Mouse (Mus musculus): ENCODE data around the gene Parn.

The Parn gene

GRCm38 (mm10) chr16:13621745-13622507 is 46.0 kb downstream of the Parn start:
- no peak for DNase-seq

- no peak for DNase-seq
Observed at GRCm38 (mm10) chr16:13620194-13620593, 47.8 kb downstream of the Parn start.

- no peak for DNase-seq
Observed at GRCm38 (mm10) chr16:13615276-13615675, 52.7 kb downstream of the Parn start.

- DNase-seq = no peak
Observed at GRCm38 (mm10) chr16:13612571-13612970, 55.4 kb downstream of the Parn start.

- no peak for DNase-seq
Observed at GRCm38 (mm10) chr16:13612058-13612457, 55.9 kb downstream of the Parn start.

- DNase-seq = no peak
Observed at GRCm38 (mm10) chr16:13611399-13611798, 56.6 kb downstream of the Parn start.

- DNase-seq = no peak
Observed at GRCm38 (mm10) chr16:13610951-13611381, 57.0 kb downstream of the Parn start.

- DNase-seq = no peak
Observed at GRCm38 (mm10) chr16:13608705-13609085, 59.3 kb downstream of the Parn start.

- no peak for DNase-seq
Observed at GRCm38 (mm10) chr16:13607987-13608704, 59.8 kb downstream of the Parn start.

GRCm38 (mm10) chr16:13602779-13603178 is 65.2 kb downstream of the Parn start:
- DNase-seq = no peak

GRCm38 (mm10) chr16:13589049-13589408 is 78.9 kb downstream of the Parn start:
- no peak for DNase-seq

GRCm38 (mm10) chr16:13588182-13589048 is 79.6 kb downstream of the Parn start:
- no peak for DNase-seq

GRCm38 (mm10) chr16:13585234-13585633 is 82.7 kb downstream of the Parn start:
- DNase-seq = no peak

- no peak for DNase-seq
Observed at GRCm38 (mm10) chr16:13580784-13581183, 87.2 kb downstream of the Parn start.

- peak; percentile 5 for DNase-seq
Observed at GRCm38 (mm10) chr16:13580016-13580415, 88.0 kb downstream of the Parn start.

- DNase-seq = no peak
Observed at GRCm38 (mm10) chr16:13575306-13575705, 92.7 kb downstream of the Parn start.

- DNase-seq = no peak
Observed at GRCm38 (mm10) chr16:13568280-13568679, 99.7 kb downstream of the Parn start.

GRCm38 (mm10) chr16:13567614-13568013 is 100.4 kb downstream of the Parn start:
- no peak for DNase-seq

GRCm38 (mm10) chr16:13566351-13566750 is 101.6 kb downstream of the Parn start:
- no peak for DNase-seq

- DNase-seq = no peak
Observed at GRCm38 (mm10) chr16:13565291-13565690, 102.7 kb downstream of the Parn start.

GRCm38 (mm10) chr16:13557784-13558183 is 110.2 kb downstream of the Parn start:
- DNase-seq = no peak

GRCm38 (mm10) chr16:13556954-13557470 is 111.0 kb downstream of the Parn start:
- no peak for DNase-seq

- no peak for DNase-seq
Observed at GRCm38 (mm10) chr16:13556446-13556845, 111.5 kb downstream of the Parn start.

All from cerebellum, adult 9-11 months (tissue).